Mouse (Mus musculus) forebrain, embryonic 15.5 days (tissue): ENCODE measurements around the gene Osgin1. TPM values are rescaled to one million over a fixed set of nuclear protein-coding genes. Genes with fewer than 3 reads are reported as not detected.
A peak's percentile ranks its signal among the peaks of the same experiment; 100 is the strongest.

Experiments used
- ATAC-seq: fragments of 200-750 bp; cut with Nextera tagmentation; replicated peaks from 2 replicates; pipeline ENCODE4 v1.8.0; 2017; ENCODE audit warnings: mild to moderate bottlenecking, moderate TSS enrichment, moderate library complexity
- H3K27ac ChIP-seq: fragments of 300-500 bp; sonication (generic); replicated peaks from 2 replicates; pipeline ENCODE4 v1.5.1; 2015; ENCODE audit warnings: mild to moderate bottlenecking, inconsistent platforms
- H3K27me3 ChIP-seq: fragments of 300-500 bp; sonication (generic); 2 replicates; pipeline ENCODE4 v1.6.1; 2015; ENCODE audit warnings: inconsistent platforms
- H3K36me3 ChIP-seq: fragments of 300-500 bp; sonication (generic); 2 replicates; pipeline ENCODE4 v1.6.1; 2015; ENCODE audit warnings: mild to moderate bottlenecking, inconsistent platforms
- H3K4me1 ChIP-seq: fragments of 300-500 bp; sonication (generic); 2 replicates; pipeline ENCODE4 v1.6.1; 2015; ENCODE audit warnings: inconsistent platforms
- H3K4me2 ChIP-seq: fragments of 300-500 bp; sonication (generic); replicated peaks from 2 replicates; pipeline ENCODE4 v1.6.1; 2015; ENCODE audit warnings: mild to moderate bottlenecking, inconsistent platforms
- H3K4me3 ChIP-seq: fragments of 300-500 bp; sonication (generic); 2 replicates; pipeline ENCODE4 v1.5.1; 2015; ENCODE audit warnings: mild to moderate bottlenecking, inconsistent platforms
- H3K9ac ChIP-seq: fragments of 300-500 bp; sonication (generic); replicated peaks from 2 replicates; pipeline ENCODE4 v1.6.1; 2015; ENCODE audit warnings: mild to moderate bottlenecking, inconsistent platforms
- H3K9me3 ChIP-seq: fragments of 300-500 bp; sonication (generic); 2 replicates; pipeline ENCODE4 v1.6.1; 2016; ENCODE audit warnings: inconsistent platforms
- WGBS: fragments of 180-500 bp; shearing (Covaris S2); methylation state at CpG from one replicate; pipeline ENCODE4 v1.1.7; 2015; ENCODE audit warnings: mixed read lengths; 5-methylcytosine and 5-hydroxymethylcytosine counted together
- polyA plus RNA-seq: library from polyadenylated mRNA; unstranded; fragments of >200 nt; fragmentation: Nextera tagmentation; extraction: Ambion mirVana; gene quantifications from 2 replicates; pipeline ENCODE4 v1.2.1, GENCODE M21; 2015

Gene Osgin1
- polyA plus RNA-seq, 1 experiment from 2014 or later: 0.19 TPM

- ATAC-seq: no peak
- Histone ChIP-seq H3K36me3 (no peaks in the 10 kb centered on the region), H3K4me3 (no peak overlapping the region), H3K9ac (no peak overlapping the region), H3K27ac (no peak overlapping the region), H3K4me2 (no peak overlapping the region), H3K9me3 (no peaks in the 10 kb centered on the region), H3K27me3 (no peaks in the 10 kb centered on the region), H3K4me1 (no peaks in the 10 kb centered on the region)
- WGBS: 90% methylated on average over 10 of the region's 10 CpGs
Measured at GRCm38 (mm10) chr8:119436331-119436730, 2.4 kb downstream of the Osgin1 start.

GRCm38 (mm10) chr8:119436933-119437332 is 3.0 kb downstream of the Osgin1 start:
- no peak overlapping the region for H3K4me3 ChIP-seq
- no peak overlapping the region for H3K27ac ChIP-seq
- 18% methylated on average over 9 of the region's 9 CpGs for WGBS
- no peaks in the 10 kb centered on the region for H3K36me3 ChIP-seq
- no peak overlapping the region for H3K9ac ChIP-seq
- H3K4me1 ChIP-seq: no peaks in the 10 kb centered on the region
- H3K9me3 ChIP-seq: no peaks in the 10 kb centered on the region
- no peak for ATAC-seq
- H3K4me2 ChIP-seq: no peak overlapping the region
- H3K27me3 ChIP-seq: no peaks in the 10 kb centered on the region

GRCm38 (mm10) chr8:119437506-119437905 is 3.6 kb downstream of the Osgin1 start:
- ATAC-seq: no peak
- Histone ChIP-seq H3K4me1 (no peaks in the 10 kb centered on the region), H3K4me2 (no peak overlapping the region), H3K36me3 (no peaks in the 10 kb centered on the region), H3K27ac (no peak overlapping the region), H3K4me3 (no peak overlapping the region), H3K27me3 (no peaks in the 10 kb centered on the region), H3K9me3 (no peaks in the 10 kb centered on the region), H3K9ac (no peak overlapping the region)
- WGBS: 75% methylated on average over 11 of the region's 11 CpGs

GRCm38 (mm10) chr8:119438876-119439275 is 5.0 kb downstream of the Osgin1 start:
- Histone ChIP-seq H3K4me3 (no peak overlapping the region), H3K27ac (no peak overlapping the region), H3K27me3 (no peaks in the 10 kb centered on the region), H3K9ac (no peak overlapping the region), H3K4me1 (no peaks in the 10 kb centered on the region), H3K36me3 (no peaks in the 10 kb centered on the region), H3K4me2 (no peak overlapping the region), H3K9me3 (no peaks in the 10 kb centered on the region)
- WGBS: 84% methylated on average over 6 of the region's 6 CpGs
- ATAC-seq: no peak

GRCm38 (mm10) chr8:119439424-119439823 is 5.5 kb downstream of the Osgin1 start:
- Histone ChIP-seq H3K27me3 (no peaks in the 10 kb centered on the region), H3K36me3 (no peaks in the 10 kb centered on the region), H3K4me3 (no peak overlapping the region), H3K9ac (no peak overlapping the region), H3K4me2 (no peak overlapping the region), H3K9me3 (no peaks in the 10 kb centered on the region), H3K27ac (no peak overlapping the region), H3K4me1 (no peaks in the 10 kb centered on the region)
- WGBS: 91% methylated on average over 2 of the region's 2 CpGs
- no peak for ATAC-seq

GRCm38 (mm10) chr8:119439893-119440249 is 5.9 kb downstream of the Osgin1 start:
- ATAC-seq: no peak
- no peak overlapping the region for H3K4me3 ChIP-seq
- no peak overlapping the region for H3K9ac ChIP-seq
- H3K27me3 ChIP-seq: no peaks in the 10 kb centered on the region
- H3K27ac ChIP-seq: no peak overlapping the region
- H3K4me2 ChIP-seq: no peak overlapping the region
- no peaks in the 10 kb centered on the region for H3K36me3 ChIP-seq
- H3K9me3 ChIP-seq: no peaks in the 10 kb centered on the region
- WGBS: 72% methylated on average over 7 of the region's 7 CpGs
- H3K4me1 ChIP-seq: no peaks in the 10 kb centered on the region

- Histone ChIP-seq H3K9ac (no peak overlapping the region), H3K9me3 (no peaks in the 10 kb centered on the region), H3K27me3 (no peaks in the 10 kb centered on the region), H3K27ac (no peak overlapping the region), H3K36me3 (no peaks in the 10 kb centered on the region), H3K4me3 (no peak overlapping the region), H3K4me1 (no peaks in the 10 kb centered on the region), H3K4me2 (no peak overlapping the region)
- WGBS: 15% methylated on average over 16 of the region's 16 CpGs
- ATAC-seq: peak; percentile 46; the same call in 1 of the 2 replicates
Measured at GRCm38 (mm10) chr8:119440250-119440951, 6.5 kb downstream of the Osgin1 start.

- Histone ChIP-seq H3K9me3 (no peaks in the 10 kb centered on the region), H3K4me1 (no peaks in the 10 kb centered on the region), H3K9ac (no peak overlapping the region), H3K4me2 (no peak overlapping the region), H3K4me3 (no peak overlapping the region), H3K27me3 (no peaks in the 10 kb centered on the region), H3K36me3 (no peaks in the 10 kb centered on the region), H3K27ac (no peak overlapping the region)
- peak; percentile 23; the same call in 1 of the 2 replicates for ATAC-seq
- WGBS: 38% methylated on average over 1 of the region's 1 CpGs
Measured at GRCm38 (mm10) chr8:119440952-119441270, 7.0 kb downstream of the Osgin1 start.

GRCm38 (mm10) chr8:119442013-119442412 is 8.1 kb downstream of the Osgin1 start:
- no peaks in the 10 kb centered on the region for H3K36me3 ChIP-seq
- no peak overlapping the region for H3K9ac ChIP-seq
- WGBS: 65% methylated on average over 5 of the region's 5 CpGs
- no peak for ATAC-seq
- no peaks in the 10 kb centered on the region for H3K9me3 ChIP-seq
- peaks cover 5% of the 10 kb centered on the region for H3K4me1 ChIP-seq
- H3K4me3 ChIP-seq: no peak overlapping the region
- H3K4me2 ChIP-seq: no peak overlapping the region
- H3K27ac ChIP-seq: no peak overlapping the region
- H3K27me3 ChIP-seq: peaks cover under 1% of the 10 kb centered on the region; the same call in 1 of the 2 replicates

GRCm38 (mm10) chr8:119442970-119443369 is 9.0 kb downstream of the Osgin1 start:
- ATAC-seq: no peak
- H3K36me3 ChIP-seq: no peaks in the 10 kb centered on the region
- peaks cover 8% of the 10 kb centered on the region; the same call in 1 of the 2 replicates for H3K27me3 ChIP-seq
- 95% methylated on average over 8 of the region's 8 CpGs for WGBS
- no peak overlapping the region for H3K9ac ChIP-seq
- H3K9me3 ChIP-seq: no peaks in the 10 kb centered on the region
- H3K4me1 ChIP-seq: peaks cover 14% of the 10 kb centered on the region
- no peak overlapping the region for H3K4me3 ChIP-seq
- H3K4me2 ChIP-seq: no peak overlapping the region
- no peak overlapping the region for H3K27ac ChIP-seq

GRCm38 (mm10) chr8:119446211-119446989 is 12.5 kb downstream of the Osgin1 start, which contains the start of gene Necab2:
Gene Necab2 (plus strand): TSS chr8:119446719.
- Histone ChIP-seq H3K27me3 (peaks cover 11% of the 10 kb centered on the region; the same call in 1 of the 2 replicates), H3K4me3 (peak within 1 kb of the TSS; percentile 70), H3K4me2 (peak within 1 kb of the TSS; percentile 96), H3K27ac (no peak within 1 kb of the TSS), H3K9me3 (no peaks in the 10 kb centered on the region), H3K36me3 (no peaks in the 10 kb centered on the region), H3K4me1 (peaks cover 14% of the 10 kb centered on the region), H3K9ac (peak within 1 kb of the TSS; percentile 70)
- WGBS: 2% methylated on average over 34 of the region's 52 CpGs
- peak; percentile 64 for ATAC-seq

GRCm38 (mm10) chr8:119446990-119447780 is 13.3 kb downstream of the Osgin1 start:
- under 1% methylated on average over 55 of the region's 80 CpGs for WGBS
- Histone ChIP-seq H3K9ac (peak overlapping the region; percentile 70), H3K4me1 (peaks cover 14% of the 10 kb centered on the region), H3K9me3 (no peaks in the 10 kb centered on the region), H3K27ac (no peak overlapping the region), H3K4me3 (peak overlapping the region; percentile 70), H3K4me2 (peak overlapping the region; percentile 96), H3K36me3 (no peaks in the 10 kb centered on the region), H3K27me3 (peaks cover 11% of the 10 kb centered on the region; the same call in 1 of the 2 replicates)
- peak; percentile 51 for ATAC-seq
